Mouse (Mus musculus): Measurements from ENCODE around the gene Lhx1. TPM values are rescaled to one million over a fixed set of nuclear protein-coding genes. Genes with fewer than 3 reads are reported as not detected.

The Lhx1 gene
- total and polyA plus RNA-seq, 3 experiments, result 0.04 TPM; not detected in 2

DNA sequence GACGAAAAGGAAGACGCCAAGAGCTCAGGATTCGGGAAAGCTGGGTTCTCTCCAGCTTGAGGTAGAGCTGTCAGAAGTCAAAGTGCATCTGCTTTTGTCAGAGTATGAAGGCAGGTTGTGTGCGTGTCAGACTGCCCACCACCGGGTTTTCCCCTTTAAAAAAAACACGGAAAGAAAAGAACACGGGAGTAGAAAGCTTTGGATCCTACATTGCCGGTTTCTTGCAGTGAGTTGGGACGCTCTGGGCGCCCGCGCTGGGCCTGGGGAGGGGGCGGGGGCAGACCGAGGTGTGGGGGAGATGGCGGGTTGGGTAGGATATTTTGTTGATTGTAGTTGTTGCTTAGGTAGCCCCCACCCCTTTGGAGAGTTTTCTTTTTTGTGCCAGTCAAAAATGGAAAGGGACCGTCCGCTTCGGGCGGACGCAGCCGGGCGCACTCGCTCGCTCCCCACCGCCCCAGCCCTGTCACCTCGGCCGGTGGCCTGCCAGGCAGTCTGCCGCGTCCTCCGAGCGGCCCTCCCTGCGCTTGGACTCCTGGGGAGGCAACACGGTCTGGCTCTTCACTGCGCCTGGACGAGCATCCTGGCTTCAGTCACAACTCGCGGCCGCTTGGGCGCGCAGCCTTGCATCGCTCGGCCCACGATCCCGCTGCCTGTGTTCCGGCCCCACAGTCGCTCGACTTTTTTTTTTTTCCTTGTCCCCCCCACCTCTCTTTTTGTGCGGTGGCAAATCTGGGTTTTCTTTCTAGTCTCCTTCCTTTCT is 644 bp downstream of the Lhx1 start:
- H3K4me1 ChIP-seq (ENCODE audit: control insufficient read depth in 1 of 2, insufficient read depth in 2 of 2), result no peaks in the 10 kb centered on the region
- H3K27ac ChIP-seq (ENCODE audit: insufficient read depth, low read depth), result no peak overlapping the region
- in situ Hi-C loops (cut with MboI; ENCODE audit: low pct_ligation_motif_present, low pct_unique_long_range_greater_than_20kb, low sequenced_read_pairs), result no loop called here
- no peak overlapping the region for H3K9ac ChIP-seq (ENCODE audit: insufficient read depth, low read depth)
- TF ChIP-seq MYC (IDR thresholded peaks at IDR 0.05; ENCODE audit: low read depth, low read length) (no peak), JUND (conservative IDR thresholded peaks at IDR 0.05; ENCODE audit: low read depth, low read length) (no peak), ETS1 (conservative IDR thresholded peaks at IDR 0.05; ENCODE audit: low read depth, low read length) (no peak), HCFC1 (IDR thresholded peaks at IDR 0.05; ENCODE audit: low read depth, low read length) (no peak), UBTF (IDR thresholded peaks at IDR 0.05; ENCODE audit: low read depth, low read length) (no peak)
- no peak for DNase-seq (ENCODE audit: extremely low read depth)
- no peak overlapping the region for H3K4me3 ChIP-seq (replicated peaks in 1 of 3; ENCODE audit: low read depth in 2 of 3, low read length in 2 of 3, poor library complexity in 1 of 3)
- H3K27me3 ChIP-seq (replicated peaks), result peaks cover 50% of the 10 kb centered on the region
- H3K4me2 ChIP-seq (ENCODE audit: insufficient read depth, low read depth, poor library complexity, severe bottlenecking), result peak overlapping the region; percentile 39
- H3K79me2 ChIP-seq (replicated peaks; ENCODE audit: control insufficient read depth, extremely low read depth, insufficient read depth, poor library complexity, severe bottlenecking), result no peaks in the 10 kb centered on the region
- dilution Hi-C loops (cut with MboI; ENCODE audit: extremely low pct_ligation_motif_present, extremely low pct_unique_long_range_greater_than_20kb, low sequenced_read_pairs), result no loop called here
- H3K36me3 ChIP-seq (replicated peaks in 1 of 2; ENCODE audit: control insufficient read depth in 1 of 2, insufficient read depth in 1 of 2, low read length in 1 of 2), result no peaks in the 10 kb centered on the region
- H3K9me3 ChIP-seq (replicated peaks; ENCODE audit: low read length), result peaks cover 53% of the 10 kb centered on the region

DNA sequence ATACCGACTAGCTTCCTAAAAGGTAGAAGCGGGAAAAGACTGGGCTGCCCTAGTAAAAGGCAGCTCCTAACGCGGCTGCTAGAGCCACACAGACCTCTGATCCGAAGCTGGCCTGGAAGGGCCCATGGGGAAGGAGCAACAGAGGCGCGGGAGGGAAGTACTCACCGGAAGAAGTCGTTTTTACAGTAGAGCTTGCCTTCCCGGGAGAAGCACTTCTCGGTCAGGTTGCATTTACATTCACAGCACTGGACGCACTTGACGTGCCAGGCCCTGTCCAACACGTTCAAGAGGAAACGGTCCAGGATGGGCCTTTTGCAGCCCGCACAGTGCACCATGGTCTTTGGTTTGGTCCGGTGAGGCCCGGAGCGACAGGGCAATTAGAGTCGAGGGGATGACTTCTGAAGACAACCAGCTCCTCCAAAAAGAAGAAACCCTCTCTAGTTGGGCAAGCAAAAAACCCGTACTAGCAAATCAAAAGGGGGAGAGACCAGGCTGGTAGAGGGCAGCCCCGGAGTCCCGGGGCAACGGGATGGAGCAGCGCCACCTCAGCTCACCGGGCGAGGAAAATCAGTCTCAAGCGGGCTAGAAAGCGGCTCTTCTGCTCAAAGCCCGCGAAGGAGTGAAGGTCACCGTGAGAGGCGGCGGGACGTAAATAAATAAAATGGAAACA is 1.4 kb downstream of the Lhx1 start:
- dilution Hi-C loops (cut with MboI; ENCODE audit: extremely low pct_ligation_motif_present, extremely low pct_unique_long_range_greater_than_20kb, low sequenced_read_pairs), result no loop called here
- no peak for DNase-seq (ENCODE audit: extremely low read depth)
- H3K4me1 ChIP-seq (ENCODE audit: control insufficient read depth in 1 of 2, insufficient read depth in 2 of 2), result no peaks in the 10 kb centered on the region
- in situ Hi-C loops (cut with MboI; ENCODE audit: low pct_ligation_motif_present, low pct_unique_long_range_greater_than_20kb, low sequenced_read_pairs), result no loop called here
- TF ChIP-seq JUND (conservative IDR thresholded peaks at IDR 0.05; ENCODE audit: low read depth, low read length), result no peak
- no peak for TF ChIP-seq NELFE (IDR thresholded peaks at IDR 0.05; ENCODE audit: low read depth, low read length)
- no peak overlapping the region for H3K4me3 ChIP-seq (replicated peaks in 1 of 3; ENCODE audit: low read depth in 2 of 3, low read length in 2 of 3, poor library complexity in 1 of 3)
- peaks cover 44% of the 10 kb centered on the region for H3K27me3 ChIP-seq (replicated peaks)
- H3K9me3 ChIP-seq (replicated peaks; ENCODE audit: low read length), result peaks cover 53% of the 10 kb centered on the region
- no peaks in the 10 kb centered on the region for H3K79me2 ChIP-seq (replicated peaks; ENCODE audit: control insufficient read depth, extremely low read depth, insufficient read depth, poor library complexity, severe bottlenecking)
- H3K36me3 ChIP-seq (replicated peaks in 1 of 2; ENCODE audit: control insufficient read depth in 1 of 2, insufficient read depth in 1 of 2, low read length in 1 of 2), result no peaks in the 10 kb centered on the region
- H3K9ac ChIP-seq (ENCODE audit: insufficient read depth, low read depth), result no peak overlapping the region
- no peak overlapping the region for H3K4me2 ChIP-seq (ENCODE audit: insufficient read depth, low read depth, poor library complexity, severe bottlenecking)
- H3K27ac ChIP-seq (ENCODE audit: insufficient read depth, low read depth), result no peak overlapping the region

GRCm38 (mm10) chr11:84523321-84523831 is 2.0 kb downstream of the Lhx1 start:
- no peak overlapping the region for H3K4me2 ChIP-seq (ENCODE audit: insufficient read depth, low read depth, poor library complexity, severe bottlenecking)
- no peak overlapping the region for H3K4me3 ChIP-seq (replicated peaks in 1 of 3; ENCODE audit: low read depth in 2 of 3, low read length in 2 of 3, poor library complexity in 1 of 3)
- no peaks in the 10 kb centered on the region for H3K79me2 ChIP-seq (replicated peaks; ENCODE audit: control insufficient read depth, extremely low read depth, insufficient read depth, poor library complexity, severe bottlenecking)
- in situ Hi-C loops (cut with MboI; ENCODE audit: low pct_ligation_motif_present, low pct_unique_long_range_greater_than_20kb, low sequenced_read_pairs) (no loop called here), dilution Hi-C loops (cut with MboI; ENCODE audit: extremely low pct_ligation_motif_present, extremely low pct_unique_long_range_greater_than_20kb, low sequenced_read_pairs) (no loop called here)
- H3K27me3 ChIP-seq (replicated peaks), result peaks cover 40% of the 10 kb centered on the region
- no peak for DNase-seq (ENCODE audit: extremely low read depth)
- TF ChIP-seq MAFK (IDR thresholded peaks at IDR 0.05; ENCODE audit: insufficient replicate concordance, low read length) (no peak), ZC3H11A (IDR thresholded peaks at IDR 0.05; ENCODE audit: low read depth, low read length) (no peak), HCFC1 (IDR thresholded peaks at IDR 0.05; ENCODE audit: low read depth, low read length) (no peak), TCF12 (IDR thresholded peaks at IDR 0.05; ENCODE audit: low read depth, low read length) (no peak), SMC3 (IDR thresholded peaks at IDR 0.05; ENCODE audit: low read depth, low read length) (no peak), NRF1 (IDR thresholded peaks at IDR 0.05; ENCODE audit: low read depth, low read length) (no peak), MAZ (IDR thresholded peaks at IDR 0.05; ENCODE audit: low read depth, low read length) (no peak), CHD1 (IDR thresholded peaks at IDR 0.05; ENCODE audit: low read depth, low read length) (no peak), TBP (conservative IDR thresholded peaks at IDR 0.05; ENCODE audit: low read depth, low read length) (no peak), NELFE (IDR thresholded peaks at IDR 0.05; ENCODE audit: low read depth, low read length) (no peak), SIN3A (IDR thresholded peaks at IDR 0.05; ENCODE audit: low read length) (no peak)
- no peak overlapping the region for H3K27ac ChIP-seq (ENCODE audit: insufficient read depth, low read depth)
- H3K9me3 ChIP-seq (replicated peaks; ENCODE audit: low read length), result peaks cover 53% of the 10 kb centered on the region
- no peaks in the 10 kb centered on the region for H3K36me3 ChIP-seq (replicated peaks in 1 of 2; ENCODE audit: control insufficient read depth in 1 of 2, insufficient read depth in 1 of 2, low read length in 1 of 2)
- no peaks in the 10 kb centered on the region for H3K4me1 ChIP-seq (ENCODE audit: control insufficient read depth in 1 of 2, insufficient read depth in 2 of 2)
- H3K9ac ChIP-seq (ENCODE audit: insufficient read depth, low read depth), result no peak overlapping the region

All from CH12.LX (cell line).